Mouse (Mus musculus): Measurements from ENCODE around the gene Lmnb2.

Gene Lmnb2

GRCm38 (mm10) chr10:80855749-80856073, 62.3 kb downstream of the Lmnb2 start:
- no peak for ATAC-seq (ENCODE audit: low TSS enrichment)

- ATAC-seq (ENCODE audit: low TSS enrichment): peak; percentile 69
Observed at GRCm38 (mm10) chr10:80854913-80855748, 62.9 kb downstream of the Lmnb2 start, which contains the start of the genes Lsm7 and Sppl2b. Gene Lsm7, minus strand, starts transcription at chr10:80855209. Gene Sppl2b, plus strand, starts transcription at chr10:80855275.
